Mouse (Mus musculus) heart, embryonic 16.5 days (tissue): ENCODE results near the gene Prdx2. TPM values are rescaled to one million over a fixed set of nuclear protein-coding genes. Genes with fewer than 3 reads are reported as not detected.
A peak's percentile ranks its signal among the peaks of the same experiment; 100 is the strongest.

ENCODE experiments used
- ATAC-seq: fragments of 200-750 bp; cut with Nextera tagmentation; replicated peaks from 2 replicates; pipeline ENCODE4 v1.8.0; 2017; ENCODE audit warnings: moderate number of reproducible peaks; ENCODE audit not compliant: insufficient read depth, low FRiP score; ENCODE audit errors: extremely low read depth
- H3K27ac ChIP-seq: fragments of 300-500 bp; sonication (generic); 2 replicates; pipeline ENCODE4 v1.5.1; 2014; ENCODE audit warnings: mild to moderate bottlenecking, low read length, control low read depth, moderate library complexity
- H3K27me3 ChIP-seq: fragments of 300-500 bp; sonication (generic); 2 replicates; pipeline ENCODE4 v1.6.1; 2014; ENCODE audit warnings: low read length, mixed read lengths; ENCODE audit not compliant: control insufficient read depth, insufficient read depth
- H3K36me3 ChIP-seq: fragments of 300-500 bp; sonication (generic); 2 replicates; pipeline ENCODE4 v1.6.1; 2014; ENCODE audit not compliant: control insufficient read depth, insufficient read depth
- H3K4me1 ChIP-seq: fragments of 300-500 bp; sonication (generic); 2 replicates; pipeline ENCODE4 v1.6.1; 2014; ENCODE audit warnings: low read length, mixed read lengths; ENCODE audit not compliant: control insufficient read depth, insufficient read depth
- H3K4me2 ChIP-seq: fragments of 300-500 bp; sonication (generic); 2 replicates; pipeline ENCODE4 v1.6.1; 2014; ENCODE audit warnings: low read depth, mild to moderate bottlenecking, control low read depth, low read length
- H3K4me3 ChIP-seq: fragments of 300-500 bp; sonication (generic); 2 replicates; pipeline ENCODE4 v1.5.1; 2014; ENCODE audit warnings: mild to moderate bottlenecking, control low read depth, low read length
- H3K9ac ChIP-seq: fragments of 300-500 bp; sonication (generic); 2 replicates; pipeline ENCODE4 v1.6.1; 2014; ENCODE audit warnings: low read length, control low read depth
- H3K9me3 ChIP-seq: fragments of 300-500 bp; sonication (generic); replicated peaks from 2 replicates; pipeline ENCODE4 v1.6.1; 2016; ENCODE audit warnings: low read length; ENCODE audit not compliant: control insufficient read depth
- WGBS: fragments of 180-500 bp; shearing (Covaris S2); extraction: QIAGEN DNeasy Blood & Tissue Kit; methylation state at CpG from one replicate; pipeline ENCODE4 v1.1.7; 2014; 5-methylcytosine and 5-hydroxymethylcytosine counted together
- polyA plus RNA-seq: library from polyadenylated mRNA; unstranded; fragments of >200 nt; fragmentation: Nextera tagmentation; extraction: Ambion mirVana; gene quantifications from 2 replicates; pipeline ENCODE4 v1.2.1, GENCODE M21; 2015

Prdx2 gene
- polyA plus RNA-seq, 1 experiment from 2014 or later = 591 TPM

DNA sequence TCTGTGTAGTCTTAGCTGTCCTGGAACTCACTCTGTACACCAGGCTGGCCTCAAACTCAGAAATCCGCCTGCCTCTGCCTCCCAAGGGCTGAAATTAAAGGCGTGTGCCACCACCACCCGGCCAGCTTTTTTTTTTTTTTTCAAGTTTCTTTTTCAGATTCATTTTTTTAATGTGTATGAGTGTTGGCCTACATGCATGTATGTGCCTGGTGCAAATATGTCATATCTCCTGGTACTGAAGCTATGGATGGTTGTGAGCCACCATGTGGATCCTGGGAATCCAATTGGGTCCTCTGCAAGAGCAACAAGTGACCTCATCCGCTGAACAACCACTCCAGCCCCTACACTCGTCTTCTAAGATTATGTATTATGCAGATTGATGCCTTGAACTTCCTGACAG is 18.0 kb downstream of the Prdx2 start:
- Histone ChIP-seq H3K27ac (no peak overlapping the region), H3K4me1 (peaks cover 30% of the 10 kb centered on the region), H3K9me3 (no peaks in the 10 kb centered on the region), H3K36me3 (no peaks in the 10 kb centered on the region), H3K27me3 (no peaks in the 10 kb centered on the region), H3K9ac (no peak overlapping the region), H3K4me2 (no peak overlapping the region), H3K4me3 (no peak overlapping the region)
- no peak for ATAC-seq
- 80% methylated on average over 5 of the region's 5 CpGs for WGBS

GRCm38 (mm10) chr8:84987903-84988302 is 18.5 kb downstream of the Prdx2 start:
- no peak for ATAC-seq

GRCm38 (mm10) chr8:84989311-84989731 is 19.9 kb downstream of the Prdx2 start:
- Histone ChIP-seq H3K36me3 (no peaks in the 10 kb centered on the region), H3K27ac (no peak overlapping the region), H3K4me2 (peak overlapping the region; percentile 92; the same call in 1 of the 2 replicates), H3K9ac (peak overlapping the region; percentile 35; the same call in 1 of the 2 replicates), H3K4me1 (peaks cover 28% of the 10 kb centered on the region), H3K9me3 (no peaks in the 10 kb centered on the region), H3K27me3 (peaks cover under 1% of the 10 kb centered on the region; the same call in 1 of the 2 replicates), H3K4me3 (no peak overlapping the region)
- ATAC-seq = no peak
- WGBS = 17% methylated on average over 15 of the region's 15 CpGs

More at GRCm38 (mm10) chr8:84987903-84988302, 18.5 kb downstream of the Prdx2 start:
- H3K9ac ChIP-seq = no peak overlapping the region
- no peaks in the 10 kb centered on the region for H3K27me3 ChIP-seq
- WGBS = 61% methylated on average over 2 of the region's 2 CpGs
- no peak overlapping the region for H3K27ac ChIP-seq
- no peak overlapping the region for H3K4me3 ChIP-seq
- no peak overlapping the region for H3K4me2 ChIP-seq
- peaks cover 30% of the 10 kb centered on the region for H3K4me1 ChIP-seq
- no peaks in the 10 kb centered on the region for H3K36me3 ChIP-seq
- H3K9me3 ChIP-seq = no peaks in the 10 kb centered on the region

GRCm38 (mm10) chr8:84989810-84990209 is 20.4 kb downstream of the Prdx2 start:
- Histone ChIP-seq H3K9me3 (no peaks in the 10 kb centered on the region), H3K4me2 (peak overlapping the region; percentile 92), H3K4me3 (peak overlapping the region; percentile 68), H3K36me3 (no peaks in the 10 kb centered on the region), H3K4me1 (peaks cover 23% of the 10 kb centered on the region), H3K9ac (peak overlapping the region; percentile 74), H3K27me3 (peaks cover 3% of the 10 kb centered on the region; the same call in 1 of the 2 replicates), H3K27ac (peak overlapping the region; percentile 75)
- peak; percentile 61 for ATAC-seq
- WGBS = under 1% methylated on average over 15 of the region's 15 CpGs

- H3K27ac ChIP-seq = peak within 1 kb of the TSS; percentile 75
- H3K36me3 ChIP-seq = no peaks in the 10 kb centered on the region
- H3K9me3 ChIP-seq = no peaks in the 10 kb centered on the region
- H3K9ac ChIP-seq = peak within 1 kb of the TSS; percentile 74
- peak within 1 kb of the TSS; percentile 92 for H3K4me2 ChIP-seq
- H3K4me3 ChIP-seq = peak within 1 kb of the TSS; percentile 68
- H3K4me1 ChIP-seq = peaks cover 17% of the 10 kb centered on the region
- ATAC-seq = peak; percentile 90
- peaks cover 5% of the 10 kb centered on the region; the same call in 1 of the 2 replicates for H3K27me3 ChIP-seq
- 0% methylated on average over 28 of the region's 28 CpGs for WGBS
These were observed 21.0 kb downstream of the Prdx2 start, which contains the start of gene Hook2 for GRCm38 (mm10) chr8:84990349-84990748. Hook2 (plus strand) TSS chr8:84990603.

DNA sequence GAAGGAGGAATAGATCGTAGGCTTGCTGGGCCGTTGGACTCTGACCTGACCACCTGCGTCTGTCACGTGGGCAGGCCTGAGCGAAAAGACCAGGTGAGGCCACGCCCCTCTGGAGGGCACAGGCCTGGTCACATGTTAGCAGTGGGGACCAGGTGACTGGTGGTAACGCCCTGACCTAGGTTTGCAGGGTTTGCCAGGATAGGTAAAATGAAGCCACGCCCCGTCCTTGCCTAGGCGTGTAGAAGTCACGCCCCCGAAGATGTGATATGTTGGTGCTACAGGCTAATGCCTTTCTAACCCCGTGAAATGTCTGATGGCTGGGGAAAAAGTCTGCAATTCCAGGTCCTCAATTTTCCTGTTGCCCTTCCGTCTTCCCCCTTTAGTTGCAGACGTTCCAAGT is 21.4 kb downstream of the Prdx2 start:
- WGBS = 2% methylated on average over 15 of the region's 15 CpGs
- Histone ChIP-seq H3K4me1 (peaks cover 14% of the 10 kb centered on the region), H3K36me3 (no peaks in the 10 kb centered on the region), H3K27ac (0 out of 2 replicates have a peak overlapping the region, but pooled peaks have one; percentile 32), H3K4me3 (peak overlapping the region; percentile 68), H3K9me3 (no peaks in the 10 kb centered on the region), H3K4me2 (peak overlapping the region; percentile 92), H3K27me3 (peaks cover 5% of the 10 kb centered on the region; the same call in 1 of the 2 replicates), H3K9ac (peak overlapping the region; percentile 74)
- ATAC-seq = peak; percentile 12

GRCm38 (mm10) chr8:84994375-84994774 is 25.0 kb downstream of the Prdx2 start:
- no peak for ATAC-seq
- no peak overlapping the region for H3K9ac ChIP-seq
- WGBS = 88% methylated on average over 9 of the region's 9 CpGs
- no peaks in the 10 kb centered on the region for H3K36me3 ChIP-seq
- H3K4me3 ChIP-seq = no peak overlapping the region
- no peak overlapping the region for H3K4me2 ChIP-seq
- H3K9me3 ChIP-seq = no peaks in the 10 kb centered on the region
- H3K27me3 ChIP-seq = peaks cover 7% of the 10 kb centered on the region; the same call in 1 of the 2 replicates
- peaks cover 11% of the 10 kb centered on the region for H3K4me1 ChIP-seq
- no peak overlapping the region for H3K27ac ChIP-seq

DNA sequence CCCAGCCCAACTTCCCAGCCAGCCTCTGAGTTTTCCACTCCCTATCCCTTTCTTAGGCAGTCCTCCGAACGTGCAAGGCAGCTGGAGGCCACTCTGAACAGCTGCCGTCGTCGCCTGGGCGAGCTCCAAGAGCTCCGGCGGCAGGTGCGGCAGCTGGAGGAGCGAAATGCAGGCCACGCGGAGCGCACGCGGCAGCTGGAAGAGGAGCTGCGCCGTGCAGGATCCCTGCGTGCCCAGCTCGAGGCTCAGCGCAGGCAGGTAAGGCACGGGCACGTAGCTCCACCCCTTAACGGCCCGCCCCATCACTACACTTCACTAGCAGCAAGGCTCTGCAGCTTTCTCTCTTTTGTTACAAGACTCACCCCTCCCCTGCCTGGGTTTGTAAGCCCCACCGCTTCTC is 26.3 kb downstream of the Prdx2 start:
- Histone ChIP-seq H3K36me3 (no peaks in the 10 kb centered on the region), H3K4me1 (peaks cover 8% of the 10 kb centered on the region), H3K9me3 (no peaks in the 10 kb centered on the region), H3K4me3 (no peak overlapping the region), H3K27me3 (peaks cover 7% of the 10 kb centered on the region; the same call in 1 of the 2 replicates), H3K4me2 (no peak overlapping the region), H3K9ac (no peak overlapping the region), H3K27ac (no peak overlapping the region)
- ATAC-seq = no peak
- WGBS = 21% methylated on average over 25 of the region's 25 CpGs

GRCm38 (mm10) chr8:84996978-84997377 is 27.6 kb downstream of the Prdx2 start:
- Histone ChIP-seq H3K27me3 (peaks cover 7% of the 10 kb centered on the region; the same call in 1 of the 2 replicates), H3K9ac (no peak overlapping the region), H3K4me3 (no peak overlapping the region), H3K27ac (no peak overlapping the region), H3K4me2 (no peak overlapping the region), H3K36me3 (no peaks in the 10 kb centered on the region), H3K9me3 (no peaks in the 10 kb centered on the region), H3K4me1 (peaks cover 3% of the 10 kb centered on the region; the same call in 1 of the 2 replicates)
- no peak for ATAC-seq
- 86% methylated on average over 5 of the region's 5 CpGs for WGBS
